Mouse (Mus musculus): Measurements from ENCODE around the gene Vmn1r208.
"Not testable (repeated sequence)": the region's sequence is repeated elsewhere in the genome, so short reads cannot be mapped to it uniquely, and the experiment has no call there.

Vmn1r208 gene

DNA sequence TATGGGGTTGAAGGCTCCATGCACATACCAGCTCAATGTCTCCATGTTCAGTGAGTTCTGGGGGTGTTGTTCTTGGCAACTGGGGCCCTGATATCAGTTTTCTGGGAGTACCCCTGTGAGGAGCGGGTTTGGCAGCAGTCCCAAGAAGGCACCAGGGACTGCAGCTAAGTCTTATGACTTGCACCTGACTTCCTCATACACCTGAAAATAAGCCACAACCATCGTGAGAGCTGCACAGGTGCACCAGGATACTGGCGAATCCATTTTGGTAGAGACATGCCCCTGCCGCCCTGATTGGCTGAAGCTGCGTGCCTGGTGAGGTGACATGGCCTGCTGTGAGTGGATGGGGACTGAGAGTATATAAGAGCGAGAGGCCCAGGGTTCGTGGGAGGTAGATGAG is at the start of gene Vmn1r208:
Vmn1r208 (minus strand) TSS at position 101 of the 400 bp plus-strand sequence.
- not testable (repeated sequence) for DNase-seq (ENCODE audit: low spot score in 2 of 2)

DNA sequence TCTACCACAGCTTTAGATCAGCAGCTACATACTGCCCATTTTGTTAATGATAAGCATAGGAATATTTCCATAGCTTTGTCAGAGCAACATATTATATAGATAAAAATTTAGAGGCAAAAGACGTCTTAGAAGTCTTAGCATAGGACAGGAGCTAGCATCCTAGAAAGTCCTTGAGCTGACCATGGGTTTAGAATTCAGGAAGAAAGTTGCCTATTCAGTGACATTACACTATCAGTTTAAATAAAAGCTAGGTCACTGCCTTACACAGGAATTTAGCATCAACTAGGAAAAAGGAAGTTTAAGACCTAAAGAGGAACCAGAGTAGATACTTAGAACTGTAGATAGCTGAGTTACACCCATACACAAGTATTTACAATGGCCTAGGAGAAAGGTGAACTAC is 44.4 kb upstream of the Vmn1r208 start:
- DNase-seq (ENCODE audit: low spot score in 2 of 2), result not testable (repeated sequence)

DNA sequence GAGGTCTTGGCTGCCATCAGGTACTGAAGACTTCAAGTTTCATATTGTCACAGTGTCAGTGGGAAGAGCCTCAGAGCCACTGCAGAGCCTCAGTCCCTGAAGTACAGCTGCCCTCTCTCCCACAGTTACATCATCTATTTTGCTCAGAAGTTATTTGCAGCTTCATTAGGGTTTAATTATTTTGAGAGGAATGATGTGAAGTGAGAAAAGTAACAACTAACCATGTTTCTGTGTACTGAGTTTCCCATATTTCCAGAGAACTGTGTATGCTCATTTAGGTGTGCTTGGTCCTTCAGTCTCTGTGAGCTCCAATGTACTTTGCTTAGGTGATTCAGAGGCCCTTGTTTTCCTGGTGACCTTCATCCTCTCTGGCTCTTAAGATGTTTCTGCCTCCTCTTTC is 32.4 kb upstream of the Vmn1r208 start, which contains the start of gene Vmn1r209:
Vmn1r209 (minus strand) TSS at position 101 of the 400 bp plus-strand sequence.
- not testable (repeated sequence) for DNase-seq (ENCODE audit: low spot score in 2 of 2)

DNA sequence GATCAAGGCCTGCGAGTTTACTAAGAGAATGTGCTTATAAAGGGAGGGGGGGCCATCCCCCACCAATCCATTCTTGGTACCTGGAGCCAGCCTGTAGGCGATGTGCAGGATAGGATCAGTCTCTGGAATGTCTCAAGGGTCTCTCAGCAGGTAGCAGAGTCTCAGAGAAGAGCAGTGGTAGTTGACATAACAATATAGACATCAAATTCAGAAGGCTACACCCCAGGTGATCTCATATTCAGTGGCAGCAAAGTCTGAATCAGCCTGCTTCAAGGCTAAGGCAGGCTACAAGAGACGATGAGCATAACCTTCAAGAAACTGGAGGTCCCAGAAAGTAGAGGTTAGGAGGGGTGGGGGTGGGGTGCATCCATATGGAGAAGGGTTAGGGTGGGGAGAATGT is 10.9 kb upstream of the Vmn1r208 start:
- DNase-seq (ENCODE audit: low spot score in 2 of 2), result not testable (repeated sequence)

- not testable (repeated sequence) for DNase-seq (ENCODE audit: low spot score in 2 of 2)
These were observed 7.0 kb upstream of the Vmn1r208 start for GRCm38 (mm10) chr13:22784159-22784558.

- not testable (repeated sequence) for DNase-seq (ENCODE audit: low spot score in 2 of 2)
These were observed 5.6 kb downstream of the Vmn1r208 start for GRCm38 (mm10) chr13:22771592-22771991.

GRCm38 (mm10) chr13:22747524-22747923 is 29.7 kb downstream of the Vmn1r208 start:
- no peak for DNase-seq (ENCODE audit: low spot score in 2 of 2)

DNA sequence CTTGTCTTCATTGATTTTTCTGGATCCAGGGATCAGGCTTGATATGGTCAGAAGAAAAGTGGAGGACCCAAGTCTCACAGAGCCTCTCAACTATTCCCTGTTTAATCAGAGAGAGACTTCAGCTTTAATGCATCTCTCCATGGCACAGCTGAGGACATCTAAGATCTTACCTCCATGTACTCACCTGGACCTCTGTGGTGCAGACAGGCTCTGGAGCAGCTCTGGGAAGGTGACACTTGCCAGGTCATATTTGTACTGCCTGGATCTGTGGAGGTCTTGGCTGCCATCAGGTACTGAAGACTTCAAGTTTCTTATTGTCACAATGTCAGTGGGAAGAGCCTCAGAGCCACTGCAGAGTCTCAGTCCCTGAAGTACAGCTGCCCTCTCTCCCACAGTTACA is 47.7 kb downstream of the Vmn1r208 start, which contains the start of gene Vmn1r207-ps:
Vmn1r207-ps (minus strand) TSS at position 101 of the 400 bp plus-strand sequence.
- not testable (repeated sequence) for DNase-seq (ENCODE audit: low spot score in 2 of 2)

Measured in spleen, postnatal 36 days (tissue).